7 mouse cellular contexts compared by ENCODE assay signal in the genomic region with DNA sequence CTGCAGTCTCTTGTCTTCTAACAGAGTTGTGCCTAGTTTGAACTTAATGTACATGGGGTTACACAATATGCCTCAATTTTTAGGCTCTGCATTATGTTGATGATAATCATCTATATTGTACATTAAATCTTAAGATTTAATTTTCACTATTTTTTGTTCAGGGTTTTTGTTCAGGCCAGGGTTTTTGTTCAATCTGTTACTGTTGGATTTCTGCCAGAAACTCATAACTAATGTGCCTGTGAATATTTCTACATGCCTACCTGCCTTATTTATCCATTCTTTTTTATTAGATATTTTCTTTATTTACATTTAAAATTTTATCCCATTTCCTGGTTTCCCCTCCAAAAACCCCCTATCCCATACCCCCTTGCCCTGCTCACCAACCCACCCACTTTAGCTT.
"Had no signal": no experiment of that assay in that cellular context is flagged by ENCODE, and none has a peak within 500 bp of the region (broad histone marks: within the 10 kb centered on the region; RNA-seq: fewer than 3 reads in every experiment).

No protein-coding gene starts in this region.

- DNase-seq: lung, adult 2 months; lung, postnatal 14 days; lung, postnatal 36 days; right cerebral cortex, postnatal 14 days; thymus, adult 2 months; thymus, postnatal 25 days; thymus, postnatal 4 days had no signal
